ENCODE assay signal across 11 mouse cellular contexts in genomic region chr6:129233366-129233954, GRCm38 (mm10). TPM values are rescaled to one million over a fixed set of nuclear protein-coding genes. Genes with fewer than 3 reads are reported as not detected.
DNase-seq lines count a peak whose midpoint lies in the region; ATAC-seq and TF ChIP-seq lines count a peak whose summit lies in the region.
"Had no signal": no experiment of that assay in that cellular context is flagged by ENCODE, and none has a peak within 500 bp of the region (broad histone marks: within the 10 kb centered on the region; RNA-seq: fewer than 3 reads in every experiment).

No protein-coding gene starts in this region.

- no peaks in the 10 kb centered on the region for H3K27me3 ChIP-seq in heart, embryonic 15.5 days
- no peaks in the 10 kb centered on the region for H3K27me3 ChIP-seq in megakaryocyte, embryonic 14.5 days (replicated peaks)
- H3K27me3 ChIP-seq in small intestine, adult 2 months (ENCODE audit: control insufficient read depth, insufficient read depth, low read length): no peaks in the 10 kb centered on the region
- no peaks in the 10 kb centered on the region for H3K27me3 ChIP-seq in hindbrain, embryonic 13.5 days
- H3K27me3 ChIP-seq: embryonic facial prominence, embryonic 12.5 days; midbrain, embryonic 13.5 days had no signal

- 62% methylated on average over 6 of the region's 6 CpGs for WGBS in heart, embryonic 15.5 days
- 42% methylated on average over 6 of the region's 6 CpGs for WGBS in small intestine, adult 2 months
- WGBS in hindbrain, embryonic 13.5 days: 92% methylated on average over 6 of the region's 6 CpGs

- H3K9ac ChIP-seq in heart, embryonic 15.5 days: no peak overlapping the region
- H3K9ac ChIP-seq in hindbrain, embryonic 13.5 days: no peak overlapping the region
- H3K9ac ChIP-seq: embryonic facial prominence, embryonic 12.5 days; midbrain, embryonic 13.5 days had no signal

- no peak overlapping the region; the same call in 1 of the 2 replicates for H3K4me2 ChIP-seq in heart, embryonic 15.5 days
- no peak overlapping the region for H3K4me2 ChIP-seq in hindbrain, embryonic 13.5 days
- H3K4me2 ChIP-seq: embryonic facial prominence, embryonic 12.5 days; midbrain, embryonic 13.5 days had no signal

- no peak for DNase-seq in heart, postnatal 25 days (ENCODE audit: low spot score)
- DNase-seq in layer of hippocampus, adult 9-10 months (ENCODE audit: low spot score): no peak

- intact Hi-C loops in heart, postnatal 25 days (cut with DNase I): no loop called here

- TF ChIP-seq CTCF in embryonic fibroblast, embryonic 13.5 days (IDR thresholded peaks at IDR 0.05; ENCODE audit: borderline replicate concordance, insufficient read depth, low read length): no peak
- no peak for TF ChIP-seq CTCF in small intestine, adult 2 months (IDR thresholded peaks at IDR 0.05; ENCODE audit: extremely low read depth, insufficient read length, insufficient replicate concordance, low read depth, low read length)

- no peaks in the 10 kb centered on the region for H3K36me3 ChIP-seq in heart, embryonic 15.5 days
- peaks cover 6% of the 10 kb centered on the region for H3K36me3 ChIP-seq in megakaryocyte, embryonic 14.5 days (replicated peaks; ENCODE audit: low read length)
- peaks cover 8% of the 10 kb centered on the region; the same call in 1 of the 2 replicates for H3K36me3 ChIP-seq in small intestine, adult 2 months (ENCODE audit: control insufficient read depth, insufficient read depth, low read length)
- no peaks in the 10 kb centered on the region for H3K36me3 ChIP-seq in hindbrain, embryonic 13.5 days
- H3K36me3 ChIP-seq: embryonic facial prominence, embryonic 12.5 days; midbrain, embryonic 13.5 days had no signal

- peak overlapping the region; percentile 69 for H3K27ac ChIP-seq in heart, embryonic 15.5 days
- H3K27ac ChIP-seq in embryonic fibroblast, embryonic 13.5 days (ENCODE audit: insufficient read depth, low read length): peak overlapping the region; percentile 66
- H3K27ac ChIP-seq in small intestine, adult 2 months (ENCODE audit: insufficient read depth, low read depth, low read length): peak overlapping the region; percentile 95
- H3K27ac ChIP-seq in hindbrain, embryonic 13.5 days: no peak overlapping the region
- H3K27ac ChIP-seq: embryonic facial prominence, embryonic 12.5 days; midbrain, embryonic 13.5 days had no signal

- ATAC-seq in heart, embryonic 15.5 days (replicated peaks; ENCODE audit: insufficient number of reproducible peaks, insufficient read depth, low FRiP score, low read depth): no peak
- no peak for ATAC-seq in megakaryocyte, adult 5-6 weeks (ENCODE audit: poor library complexity, severe bottlenecking)
- no peak for ATAC-seq in hindbrain, embryonic 13.5 days (ENCODE audit: low FRiP score)
- ATAC-seq: midbrain, embryonic 13.5 days had no signal

- peaks cover 18% of the 10 kb centered on the region for H3K4me1 ChIP-seq in heart, embryonic 15.5 days (replicated peaks)
- peaks cover 90% of the 10 kb centered on the region for H3K4me1 ChIP-seq in megakaryocyte, embryonic 14.5 days
- H3K4me1 ChIP-seq in embryonic fibroblast, embryonic 13.5 days (ENCODE audit: control insufficient read depth, insufficient read depth, low read length): peaks cover 27% of the 10 kb centered on the region
- H3K4me1 ChIP-seq in small intestine, adult 2 months (ENCODE audit: control insufficient read depth, insufficient read depth, insufficient read length, low read length): peaks cover 38% of the 10 kb centered on the region
- 0 out of 2 replicates have a peak, but pooled peaks cover 2% of the 10 kb centered on the region for H3K4me1 ChIP-seq in hindbrain, embryonic 13.5 days (replicated peaks)
- H3K4me1 ChIP-seq: embryonic facial prominence, embryonic 12.5 days had no signal

- TF ChIP-seq POLR2A in embryonic fibroblast, embryonic 13.5 days (IDR thresholded peaks at IDR 0.05; ENCODE audit: low read depth, low read length): no peak
- TF ChIP-seq POLR2A in small intestine, adult 2 months (IDR thresholded peaks at IDR 0.05; ENCODE audit: low read depth, low read length): no peak

- H3K4me3 ChIP-seq in heart, embryonic 15.5 days: no peak overlapping the region
- peak overlapping the region; percentile 77 for H3K4me3 ChIP-seq in megakaryocyte, embryonic 14.5 days (replicated peaks)
- H3K4me3 ChIP-seq in embryonic fibroblast, embryonic 13.5 days (ENCODE audit: insufficient read depth, low read length): no peak overlapping the region
- no peak overlapping the region for H3K4me3 ChIP-seq in small intestine, adult 2 months (ENCODE audit: low read depth, low read length)
- no peak overlapping the region for H3K4me3 ChIP-seq in hindbrain, embryonic 13.5 days
- H3K4me3 ChIP-seq: embryonic facial prominence, embryonic 12.5 days; midbrain, embryonic 13.5 days had no signal

- H3K9me3 ChIP-seq in heart, embryonic 15.5 days (replicated peaks): no peaks in the 10 kb centered on the region
- H3K9me3 ChIP-seq in megakaryocyte, embryonic 14.5 days: no peaks in the 10 kb centered on the region
- no peaks in the 10 kb centered on the region for H3K9me3 ChIP-seq in hindbrain, embryonic 13.5 days
- H3K9me3 ChIP-seq: embryonic facial prominence, embryonic 12.5 days; midbrain, embryonic 13.5 days had no signal

RNA-seq across cellular contexts. Expression of gene Cd69, which starts 41.8 kb away (rescaled TPM):
- 0.10 and 0.70 TPM in 2 replicates for polyA plus RNA-seq in heart, embryonic 15.5 days (2015; fragmentation: Nextera tagmentation; extraction: Ambion mirVana)
- total RNA-seq in heart, postnatal 25 days (2021): under 1 TPM in 1 of 2 experiments, not detected in 1; 0.34 TPM
- 1.3 TPM in 1 of 2 replicates, not detected in the other for polyA plus RNA-seq in megakaryocyte, embryonic 14.5 days (2012; ENCODE audit: insufficient read depth, low replicate concordance)
- 21.3 and 25.9 TPM in 2 replicates for total RNA-seq in megakaryocyte, adult 5-6 weeks (2015)
- 20.6 and 22.7 TPM in 2 replicates for total RNA-seq in megakaryocyte, adult 5-6 weeks (2017)
- polyA plus RNA-seq in embryonic fibroblast, embryonic 13.5 days (2011; ENCODE audit: insufficient read length, low read depth, missing spikeins): not detected in 2 replicates
- 0.25 TPM in 1 of 2 replicates, not detected in the other for polyA plus RNA-seq in small intestine, adult 2 months (2012; rRNA removed)
- not detected in 2 replicates for polyA plus RNA-seq in hindbrain, embryonic 13.5 days (2015; fragmentation: Nextera tagmentation; extraction: Ambion mirVana)
- total RNA-seq: left cerebral cortex, postnatal 25 days had no signal
- polyA plus RNA-seq: embryonic facial prominence, embryonic 12.5 days; midbrain, embryonic 13.5 days had no signal

RNA-seq across cellular contexts. Expression of gene Clec2d, which starts 53.0 kb away (rescaled TPM):
- 0.37 and 0.46 TPM in 2 replicates for polyA plus RNA-seq in heart, embryonic 15.5 days (2015; fragmentation: Nextera tagmentation; extraction: Ambion mirVana)
- 10 to 100 TPM; 36.3 to 40.3 TPM for total RNA-seq in heart, postnatal 25 days (2021)
- polyA plus RNA-seq in megakaryocyte, embryonic 14.5 days (2012; ENCODE audit: insufficient read depth, low replicate concordance): 1.2 TPM in 1 of 2 replicates, not detected in the other
- 28.2 and 41.3 TPM in 2 replicates for total RNA-seq in megakaryocyte, adult 5-6 weeks (2015)
- 238 and 253 TPM in 2 replicates for total RNA-seq in megakaryocyte, adult 5-6 weeks (2017)
- 45.1 and 55.3 TPM in 2 replicates for polyA plus RNA-seq in embryonic fibroblast, embryonic 13.5 days (2011; ENCODE audit: insufficient read length, low read depth, missing spikeins)
- 15.4 and 20.9 TPM in 2 replicates for polyA plus RNA-seq in small intestine, adult 2 months (2012; rRNA removed)
- not detected in 2 replicates for polyA plus RNA-seq in hindbrain, embryonic 13.5 days (2015; fragmentation: Nextera tagmentation; extraction: Ambion mirVana)
